Mouse (Mus musculus): Measurements from ENCODE around the gene Map1a. TPM values are rescaled to one million over a fixed set of nuclear protein-coding genes. Genes with fewer than 3 reads are reported as not detected.
A peak's percentile ranks its signal among the peaks of the same experiment; 100 is the strongest.

Map1a gene
- polyA plus RNA-seq, 1 experiment from 2014 or later, result 2.5 TPM

DNA sequence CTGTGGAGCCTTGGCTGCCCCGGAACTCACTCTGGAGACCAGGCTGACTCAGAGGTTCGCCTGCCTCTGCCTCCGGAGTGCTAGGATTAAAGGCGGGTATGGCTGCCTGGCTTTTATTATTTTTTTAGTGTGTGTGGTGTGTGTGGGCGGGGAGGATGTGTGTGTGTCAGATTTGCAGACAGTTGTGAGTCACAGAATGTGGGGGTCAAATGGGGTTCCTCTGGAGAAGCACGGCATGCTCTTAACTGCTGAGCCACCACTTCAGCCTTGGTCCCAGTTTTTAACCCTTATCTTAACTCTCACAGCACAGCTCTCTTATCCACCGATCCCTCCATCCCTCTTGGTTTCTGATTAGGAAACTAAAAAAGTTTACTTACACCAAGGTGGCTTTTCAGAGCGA, 26.9 kb downstream of the Map1a start:
- H3K9ac ChIP-seq (replicated peaks), result no peak overlapping the region
- no peaks in the 10 kb centered on the region for H3K27me3 ChIP-seq
- H3K36me3 ChIP-seq, result 0 out of 2 replicates have a peak, but pooled peaks cover 3% of the 10 kb centered on the region
- H3K27ac ChIP-seq, result no peak overlapping the region
- no peak overlapping the region for H3K4me3 ChIP-seq (replicated peaks)
- no peak overlapping the region for H3K4me2 ChIP-seq
- H3K9me3 ChIP-seq, result no peaks in the 10 kb centered on the region
- no peak for ATAC-seq (ENCODE audit: insufficient number of reproducible peaks, insufficient read depth, low FRiP score, low TSS enrichment, low read depth)
- WGBS, result 84% methylated on average over 8 of the region's 8 CpGs
- H3K4me1 ChIP-seq (replicated peaks), result no peaks in the 10 kb centered on the region

DNA sequence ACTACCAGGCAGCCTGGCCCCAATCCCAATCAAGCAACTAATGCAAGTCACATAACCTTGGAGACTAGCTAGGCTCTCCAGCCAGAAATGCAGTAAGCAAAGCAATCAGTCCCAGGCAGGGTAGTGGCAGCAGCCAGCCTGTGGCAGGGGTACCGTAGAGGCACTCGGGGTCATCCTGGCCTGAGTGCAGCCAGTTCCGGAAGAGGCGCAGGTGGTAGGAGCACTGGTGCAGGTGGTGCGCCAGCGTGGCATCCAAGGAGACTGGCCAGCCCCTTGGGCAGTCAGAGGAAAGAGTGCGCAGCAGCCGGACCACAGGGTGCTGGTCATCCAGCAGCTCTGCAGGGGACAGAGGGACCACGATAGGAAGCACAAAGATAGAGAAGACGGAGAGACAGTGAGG, 33.6 kb downstream of the Map1a start:
- Histone ChIP-seq H3K36me3 (0 out of 2 replicates have a peak, but pooled peaks cover 3% of the 10 kb centered on the region), H3K4me1 (replicated peaks) (0 out of 2 replicates have a peak, but pooled peaks cover 5% of the 10 kb centered on the region), H3K9me3 (no peaks in the 10 kb centered on the region), H3K27ac (no peak overlapping the region), H3K27me3 (no peaks in the 10 kb centered on the region), H3K4me3 (replicated peaks) (no peak overlapping the region), H3K4me2 (no peak overlapping the region), H3K9ac (replicated peaks) (no peak overlapping the region)
- 92% methylated on average over 10 of the region's 10 CpGs for WGBS
- no peak for ATAC-seq (ENCODE audit: insufficient number of reproducible peaks, insufficient read depth, low FRiP score, low TSS enrichment, low read depth)

DNA sequence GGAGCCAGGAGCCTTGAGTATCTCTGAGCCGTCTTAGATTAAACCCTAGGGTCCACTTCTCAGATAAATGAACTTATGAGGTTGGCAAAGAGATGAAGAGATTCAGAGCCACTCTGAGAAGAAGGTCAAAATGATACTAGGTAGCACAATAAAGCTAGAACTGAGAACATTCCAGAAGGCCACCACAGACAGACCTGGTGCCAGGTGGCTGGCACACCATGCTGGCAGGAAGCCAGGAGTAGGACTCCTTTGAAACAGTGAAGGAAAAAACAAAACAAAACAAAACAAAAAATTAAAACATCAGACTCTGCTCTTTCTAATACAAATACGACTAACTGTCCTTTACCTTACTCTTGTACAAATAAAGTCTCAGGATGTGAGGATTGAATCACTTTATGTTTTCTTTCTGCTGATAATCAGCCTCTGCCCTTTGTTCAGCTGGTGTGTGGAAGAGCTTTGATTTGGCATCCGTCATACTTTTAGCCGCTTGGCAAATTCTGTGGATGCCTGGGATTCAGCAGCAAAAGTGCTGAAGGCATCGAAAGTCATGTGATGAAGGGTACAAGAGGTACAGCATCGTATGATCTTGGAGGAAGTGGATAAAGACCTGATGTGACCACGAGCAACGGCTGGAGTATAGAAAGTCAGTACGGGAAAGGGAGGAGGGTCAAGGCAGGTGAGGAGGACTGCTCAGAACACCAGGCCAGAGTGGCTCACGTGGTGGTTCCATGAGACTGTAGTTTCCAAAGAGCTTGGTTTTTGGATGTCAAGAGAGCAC, 34.5 kb downstream of the Map1a start:
- H3K9ac ChIP-seq (replicated peaks), result no peak overlapping the region
- WGBS, result 84% methylated on average over 10 of the region's 10 CpGs
- ATAC-seq (ENCODE audit: insufficient number of reproducible peaks, insufficient read depth, low FRiP score, low TSS enrichment, low read depth), result no peak

DNA sequence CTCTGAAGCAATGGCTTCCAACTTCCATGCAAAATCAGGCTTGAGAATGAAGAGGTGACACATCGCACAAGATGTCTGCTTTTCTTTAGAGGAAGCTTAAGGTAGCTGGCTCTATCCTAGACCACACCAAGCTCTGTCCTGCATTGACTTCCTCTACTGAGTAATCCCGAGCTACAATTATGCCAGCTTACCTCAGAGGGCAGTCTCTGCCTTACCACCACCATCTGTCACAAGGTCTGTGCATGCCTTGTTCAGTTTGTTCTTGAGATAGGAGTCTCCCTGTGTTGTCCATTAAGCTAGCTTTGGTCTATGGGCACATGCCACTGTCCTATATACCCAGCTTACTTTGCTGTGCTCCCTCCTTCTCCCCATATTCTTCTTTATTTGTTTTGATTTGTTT, 40.1 kb downstream of the Map1a start:
- Histone ChIP-seq H3K9me3 (no peaks in the 10 kb centered on the region), H3K36me3 (no peaks in the 10 kb centered on the region), H3K4me2 (no peak overlapping the region), H3K27me3 (no peaks in the 10 kb centered on the region), H3K9ac (replicated peaks) (no peak overlapping the region), H3K4me1 (replicated peaks) (0 out of 2 replicates have a peak, but pooled peaks cover 5% of the 10 kb centered on the region), H3K4me3 (replicated peaks) (no peak overlapping the region), H3K27ac (no peak overlapping the region)
- no peak for ATAC-seq (ENCODE audit: insufficient number of reproducible peaks, insufficient read depth, low FRiP score, low TSS enrichment, low read depth)
- 88% methylated on average over 2 of the region's 2 CpGs for WGBS

More for the DNA sequence above, 34.5 kb downstream of the Map1a start:
- H3K9me3 ChIP-seq, result no peaks in the 10 kb centered on the region
- 0 out of 2 replicates have a peak, but pooled peaks cover 5% of the 10 kb centered on the region for H3K4me1 ChIP-seq (replicated peaks)
- H3K4me3 ChIP-seq (replicated peaks), result no peak overlapping the region
- no peaks in the 10 kb centered on the region for H3K27me3 ChIP-seq
- H3K4me2 ChIP-seq, result no peak overlapping the region
- H3K27ac ChIP-seq, result no peak overlapping the region
- H3K36me3 ChIP-seq, result 0 out of 2 replicates have a peak, but pooled peaks cover 3% of the 10 kb centered on the region

DNA sequence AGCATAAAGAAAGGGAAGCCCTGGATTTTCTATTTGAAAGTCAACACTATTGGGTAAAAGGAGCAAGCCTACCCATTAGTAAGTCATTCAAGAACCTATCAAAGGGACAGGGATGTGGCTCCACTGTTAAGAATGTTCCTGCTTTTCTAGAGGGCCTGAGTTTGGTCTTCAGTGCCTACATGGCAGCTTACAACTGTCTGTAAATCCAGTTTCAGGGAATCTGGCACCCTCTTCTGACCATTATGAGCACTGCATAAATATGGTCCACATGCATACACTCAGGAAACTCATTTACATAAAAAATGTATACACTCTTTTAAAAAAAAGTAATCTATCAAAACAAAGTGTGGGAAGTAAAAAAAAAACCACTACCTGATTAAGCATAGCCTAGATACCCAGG, 49.7 kb downstream of the Map1a start:
- Histone ChIP-seq H3K9ac (replicated peaks) (no peak overlapping the region), H3K4me3 (replicated peaks) (no peak overlapping the region), H3K27me3 (no peaks in the 10 kb centered on the region), H3K36me3 (no peaks in the 10 kb centered on the region), H3K4me1 (replicated peaks) (no peaks in the 10 kb centered on the region), H3K4me2 (no peak overlapping the region), H3K9me3 (no peaks in the 10 kb centered on the region), H3K27ac (no peak overlapping the region)
- ATAC-seq (ENCODE audit: insufficient number of reproducible peaks, insufficient read depth, low FRiP score, low TSS enrichment, low read depth), result no peak

DNA sequence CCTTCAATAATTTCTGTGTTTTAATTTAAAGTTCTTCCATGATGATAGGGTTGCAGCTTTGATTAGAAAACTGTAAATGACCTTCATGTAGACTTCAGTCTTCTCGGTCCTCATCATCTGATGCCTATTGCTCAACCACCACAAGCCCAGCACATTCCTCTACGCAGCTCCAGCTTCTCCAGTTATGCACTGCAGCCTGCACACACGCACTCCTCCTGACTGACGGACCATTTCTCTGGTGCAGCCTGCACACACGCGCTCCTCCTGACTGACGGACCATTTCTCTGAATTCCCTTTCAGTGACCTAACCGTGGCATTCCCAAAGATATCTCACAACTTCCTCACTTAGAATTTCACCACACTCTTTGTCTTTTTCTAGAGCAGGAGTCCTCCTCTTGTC, 63.8 kb downstream of the Map1a start:
- no peak overlapping the region for H3K4me2 ChIP-seq
- no peak overlapping the region for H3K4me3 ChIP-seq (replicated peaks)
- 82% methylated on average over 8 of the region's 8 CpGs for WGBS
- H3K4me1 ChIP-seq (replicated peaks), result peaks cover 8% of the 10 kb centered on the region
- no peak for ATAC-seq (ENCODE audit: insufficient number of reproducible peaks, insufficient read depth, low FRiP score, low TSS enrichment, low read depth)
- no peak overlapping the region for H3K9ac ChIP-seq (replicated peaks)
- no peaks in the 10 kb centered on the region for H3K36me3 ChIP-seq
- no peaks in the 10 kb centered on the region for H3K9me3 ChIP-seq
- no peak overlapping the region for H3K27ac ChIP-seq
- H3K27me3 ChIP-seq, result peaks cover 6% of the 10 kb centered on the region

DNA sequence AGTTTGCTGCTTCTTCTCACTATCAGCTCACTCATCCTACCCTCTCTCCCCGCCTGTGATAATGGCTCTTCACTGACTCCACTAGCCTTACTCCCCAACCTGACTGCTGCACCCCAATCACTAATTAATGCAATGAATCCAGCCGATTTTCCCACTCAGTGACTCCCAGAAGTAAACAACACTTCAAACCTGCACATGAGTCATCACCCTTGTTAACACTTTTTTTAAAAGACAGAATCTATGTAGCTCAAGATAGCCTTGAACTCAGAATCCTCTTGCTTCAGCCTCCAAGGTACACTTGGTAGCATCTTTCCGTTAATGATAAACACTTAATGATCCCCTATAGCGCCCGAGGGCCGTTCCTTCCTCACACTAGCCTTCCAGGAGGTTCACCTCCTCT, 65.0 kb downstream of the Map1a start:
- no peak for ATAC-seq (ENCODE audit: insufficient number of reproducible peaks, insufficient read depth, low FRiP score, low TSS enrichment, low read depth)
- Histone ChIP-seq H3K36me3 (no peaks in the 10 kb centered on the region), H3K4me2 (peak overlapping the region; percentile 79), H3K4me1 (replicated peaks) (peaks cover 17% of the 10 kb centered on the region), H3K4me3 (replicated peaks) (peak overlapping the region; percentile 69), H3K27me3 (peaks cover 17% of the 10 kb centered on the region), H3K27ac (peak overlapping the region; percentile 75; the same call in 1 of the 2 replicates), H3K9ac (replicated peaks) (peak overlapping the region; percentile 76), H3K9me3 (no peaks in the 10 kb centered on the region)
- WGBS, result 5% methylated on average over 6 of the region's 6 CpGs

DNA sequence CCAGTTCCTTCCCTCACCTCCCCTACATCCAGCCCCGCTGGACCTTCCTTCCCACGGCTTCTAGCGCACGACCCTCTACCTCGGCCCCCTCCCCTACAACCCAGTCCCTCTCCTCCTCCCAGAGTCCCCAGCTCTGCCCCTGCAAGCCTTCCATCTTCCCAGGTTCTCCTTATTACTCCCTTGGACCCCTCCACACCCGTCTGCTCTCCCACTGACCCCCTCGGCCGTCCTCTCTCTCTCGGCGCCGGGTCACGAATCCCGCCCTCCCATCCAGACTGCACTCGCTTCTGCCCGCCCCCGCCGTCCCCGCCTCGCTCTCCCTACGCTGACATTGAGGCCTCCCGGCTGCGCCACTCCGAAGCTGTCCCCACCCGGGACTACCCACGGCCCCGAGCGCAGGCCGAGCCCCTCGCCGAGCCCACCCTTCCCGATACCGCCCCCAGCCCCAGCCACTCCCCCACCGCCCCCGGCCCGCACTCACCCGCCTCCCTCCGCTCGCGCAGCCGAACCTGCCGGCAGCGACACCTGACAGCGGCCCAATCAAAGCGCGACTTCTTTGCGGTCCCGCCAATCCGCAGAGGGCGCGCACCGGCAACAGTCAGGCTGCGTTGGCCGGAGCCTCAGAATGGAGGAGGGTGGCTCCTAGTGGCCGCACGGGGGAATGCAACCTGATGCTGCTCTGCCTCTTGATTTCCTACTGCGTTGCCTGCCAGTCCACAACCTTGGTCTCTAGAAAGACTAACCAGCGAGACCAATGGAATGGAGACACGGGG, 65.6 kb downstream of the Map1a start, which contains the start of gene Ppip5k1:
Gene Ppip5k1 (minus strand): TSS at position 577 of the 773 bp plus-strand sequence.
- H3K4me1 ChIP-seq (replicated peaks), result peaks cover 17% of the 10 kb centered on the region
- H3K4me2 ChIP-seq, result peak within 1 kb of the TSS; percentile 79
- H3K27ac ChIP-seq, result peak within 1 kb of the TSS; percentile 75
- peak within 1 kb of the TSS; percentile 69 for H3K4me3 ChIP-seq (replicated peaks)
- ATAC-seq (ENCODE audit: insufficient number of reproducible peaks, insufficient read depth, low FRiP score, low TSS enrichment, low read depth), result peak; percentile 92
- no peaks in the 10 kb centered on the region for H3K9me3 ChIP-seq
- H3K9ac ChIP-seq (replicated peaks), result peak within 1 kb of the TSS; percentile 76
- under 1% methylated on average over 58 of the region's 58 CpGs for WGBS
- peaks cover 19% of the 10 kb centered on the region for H3K27me3 ChIP-seq
- H3K36me3 ChIP-seq, result no peaks in the 10 kb centered on the region

DNA sequence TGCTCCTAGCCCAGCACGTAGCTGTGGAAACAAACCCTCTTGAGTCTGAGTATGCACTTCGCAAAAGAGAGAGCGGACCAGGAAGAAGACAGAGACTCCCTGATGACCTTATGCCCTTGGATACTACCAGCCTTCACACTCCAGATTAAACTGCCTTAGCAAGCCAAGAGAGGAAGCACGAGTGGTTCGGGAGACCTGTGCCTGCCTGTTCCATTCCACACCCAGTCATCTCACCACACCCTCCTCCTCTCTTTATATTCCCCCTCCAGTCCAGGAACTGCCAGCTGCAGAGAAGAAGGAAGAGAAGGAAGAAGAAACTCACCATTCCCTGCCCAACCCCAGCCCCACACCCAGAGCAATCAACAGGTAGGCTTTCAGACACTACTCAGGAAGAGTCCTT, 68.1 kb downstream of the Map1a start, which contains the start of gene Ckmt1:
Gene Ckmt1 (plus strand): TSS at position 221 of the 400 bp plus-strand sequence.
- ATAC-seq (ENCODE audit: insufficient number of reproducible peaks, insufficient read depth, low FRiP score, low TSS enrichment, low read depth), result no peak
- Histone ChIP-seq H3K4me2 (peak within 1 kb of the TSS; percentile 62), H3K4me3 (replicated peaks) (peak within 1 kb of the TSS; percentile 28), H3K27ac (no peak within 1 kb of the TSS), H3K4me1 (replicated peaks) (peaks cover 17% of the 10 kb centered on the region), H3K9ac (replicated peaks) (no peak within 1 kb of the TSS), H3K36me3 (no peaks in the 10 kb centered on the region), H3K9me3 (no peaks in the 10 kb centered on the region), H3K27me3 (peaks cover 19% of the 10 kb centered on the region)
- WGBS, result 69% methylated on average over 5 of the region's 5 CpGs

DNA sequence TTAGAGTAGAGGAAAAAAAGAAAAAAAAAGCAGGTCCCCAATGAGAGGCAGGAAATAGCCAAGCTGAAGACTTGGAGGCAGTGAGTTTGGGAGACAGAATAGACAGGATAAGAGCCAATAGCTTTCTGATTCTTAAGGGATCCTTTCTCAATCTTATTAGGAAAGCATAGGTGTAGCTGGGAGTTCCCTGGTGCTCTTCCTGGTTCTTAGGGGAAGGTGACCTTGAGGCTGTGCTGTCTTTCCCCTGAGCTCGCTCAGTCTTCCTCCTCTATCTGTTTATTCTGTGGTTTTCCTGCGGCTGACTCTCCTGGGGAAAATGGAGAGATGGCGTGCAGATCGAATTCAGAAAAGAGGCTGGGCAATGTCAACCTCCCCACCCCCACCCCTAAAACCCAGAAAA, 68.6 kb downstream of the Map1a start:
- H3K4me3 ChIP-seq (replicated peaks), result peak overlapping the region; percentile 28; the same call in 1 of the 2 replicates
- WGBS, result 3% methylated on average over 4 of the region's 4 CpGs

DNA sequence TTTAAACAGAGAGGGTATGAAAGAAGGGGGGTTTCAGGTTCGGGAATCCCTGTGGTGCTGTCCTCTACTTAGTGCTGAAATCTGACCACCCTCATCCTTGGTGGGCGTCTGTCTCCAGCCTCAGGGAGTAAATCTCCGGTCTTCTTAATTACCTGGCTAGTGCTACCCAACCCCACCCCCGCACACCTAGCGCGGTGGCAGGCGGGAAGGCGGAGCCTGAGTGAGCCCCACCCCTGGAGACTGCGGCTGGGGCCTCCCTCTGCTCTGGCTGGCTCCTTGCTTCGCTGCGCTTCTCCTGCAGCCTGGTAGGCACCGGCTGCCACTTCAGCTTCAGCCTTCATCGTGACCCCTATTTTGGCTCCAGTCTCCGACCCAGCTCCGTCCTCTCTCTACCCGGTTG, 69.0 kb downstream of the Map1a start:
- Histone ChIP-seq H3K4me3 (replicated peaks) (peak overlapping the region; percentile 28), H3K27ac (no peak overlapping the region), H3K9ac (replicated peaks) (no peak overlapping the region), H3K36me3 (no peaks in the 10 kb centered on the region), H3K4me2 (peak overlapping the region; percentile 62), H3K27me3 (peaks cover 19% of the 10 kb centered on the region), H3K4me1 (replicated peaks) (peaks cover 17% of the 10 kb centered on the region), H3K9me3 (no peaks in the 10 kb centered on the region)
- 0% methylated on average over 16 of the region's 16 CpGs for WGBS
- no peak for ATAC-seq (ENCODE audit: insufficient number of reproducible peaks, insufficient read depth, low FRiP score, low TSS enrichment, low read depth)

More for the DNA sequence above, 68.6 kb downstream of the Map1a start:
- Histone ChIP-seq H3K4me2 (peak overlapping the region; percentile 62), H3K27ac (no peak overlapping the region), H3K36me3 (no peaks in the 10 kb centered on the region), H3K27me3 (peaks cover 19% of the 10 kb centered on the region), H3K9me3 (no peaks in the 10 kb centered on the region), H3K4me1 (replicated peaks) (peaks cover 17% of the 10 kb centered on the region), H3K9ac (replicated peaks) (no peak overlapping the region)
- ATAC-seq (ENCODE audit: insufficient number of reproducible peaks, insufficient read depth, low FRiP score, low TSS enrichment, low read depth), result no peak
